Mouse (Mus musculus) erythroblast, embryonic 14.5 days (primary cell): ENCODE measurements around the gene Pla2g2f.

Experiments used
- GATA1 ChIP-seq: IDR thresholded peaks from 2 replicates; pipeline ENCODE4 v1.6.1; 2012; ENCODE audit warnings: low read length, inconsistent platforms, mixed read lengths
- TAL1 ChIP-seq: IDR thresholded peaks from 3 replicates; pipeline ENCODE4 v1.6.1; 2012; ENCODE audit warnings: low read length, inconsistent platforms, mixed read lengths

- no peak for TF ChIP-seq GATA1
- TF ChIP-seq TAL1: no peak
Observed at GRCm38 (mm10) chr4:138801631-138802030, 44.2 kb upstream of the Pla2g2f start.
